Comparison of ENCODE assay signal across 18 mouse cellular contexts in the genomic region with DNA sequence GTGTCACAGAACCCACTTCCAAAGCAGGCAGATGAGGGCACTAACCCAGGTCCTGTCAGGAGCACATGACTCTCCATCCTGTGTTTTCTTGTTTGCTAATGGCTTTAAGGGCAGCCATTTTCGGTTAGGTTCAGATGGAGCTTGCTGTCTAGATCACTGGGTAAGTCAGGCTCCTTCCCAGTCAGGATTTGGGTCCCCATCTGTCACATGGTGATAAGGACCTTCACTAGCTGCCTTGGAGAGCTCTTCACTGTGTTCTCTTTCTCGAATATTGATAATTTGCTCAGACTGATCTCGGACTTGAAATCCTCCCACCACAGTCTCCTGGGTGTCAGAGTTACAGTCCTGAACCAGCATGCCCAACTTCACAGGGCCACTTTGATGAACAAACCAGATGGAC. TPM values are rescaled to one million over a fixed set of nuclear protein-coding genes. Genes with fewer than 3 reads are reported as not detected.
DNase-seq lines count a peak whose midpoint lies in the region; ATAC-seq and TF ChIP-seq lines count a peak whose summit lies in the region.
"Had no signal": no experiment of that assay in that cellular context is flagged by ENCODE, and none has a peak within 500 bp of the region (broad histone marks: within the 10 kb centered on the region; RNA-seq: fewer than 3 reads in every experiment).

No protein-coding gene starts in this region.

- DNase-seq in forebrain, embryonic 11.5 days (ENCODE audit: low spot score), result no peak
- peak; percentile 56 for DNase-seq in c-Kit-positive CD71-positive TER-119-positive erythroid progenitor cells, embryonic 14.5 days (ENCODE audit: low spot score)
- no peak for DNase-seq in liver, postnatal 0 days
- no peak for DNase-seq in stomach, postnatal 0 days (ENCODE audit: low spot score)
- no peak for DNase-seq in thymus, postnatal 0 days (ENCODE audit: low spot score)
- DNase-seq: gastrocnemius, postnatal 14 days; heart, postnatal 36 days; kidney, postnatal 10 days; lung, postnatal 10 days; spleen, adult 18-20 months; thymus, postnatal 25 days had no signal

- H3K27ac ChIP-seq in forebrain, embryonic 13.5 days, result peak overlapping the region; percentile 42
- H3K27ac ChIP-seq in forebrain, embryonic 11.5 days (ENCODE audit: low read depth, low read length), result no peak overlapping the region
- peak overlapping the region; percentile 2; the same call in 1 of the 2 replicates for H3K27ac ChIP-seq in liver, postnatal 0 days (ENCODE audit: low read depth)
- no peak overlapping the region for H3K27ac ChIP-seq in stomach, postnatal 0 days (replicated peaks)
- H3K27ac ChIP-seq: intestine, embryonic 15.5 days; stomach, embryonic 15.5 days had no signal

- H3K4me1 ChIP-seq in forebrain, embryonic 13.5 days, result peaks cover 98% of the 10 kb centered on the region
- H3K4me1 ChIP-seq in forebrain, embryonic 11.5 days (replicated peaks; ENCODE audit: control insufficient read depth, insufficient read depth, low read length), result peaks cover 23% of the 10 kb centered on the region
- peaks cover 95% of the 10 kb centered on the region for H3K4me1 ChIP-seq in megakaryocyte, embryonic 14.5 days
- H3K4me1 ChIP-seq in liver, postnatal 0 days (ENCODE audit: insufficient read depth), result peaks cover 78% of the 10 kb centered on the region
- H3K4me1 ChIP-seq in stomach, postnatal 0 days (replicated peaks; ENCODE audit: control insufficient read depth, insufficient read depth), result peaks cover 23% of the 10 kb centered on the region

- H3K36me3 ChIP-seq in forebrain, embryonic 13.5 days (ENCODE audit: poor library complexity, severe bottlenecking), result no peaks in the 10 kb centered on the region
- H3K36me3 ChIP-seq in forebrain, embryonic 11.5 days (ENCODE audit: control insufficient read depth, insufficient read depth, low read length), result no peaks in the 10 kb centered on the region
- H3K36me3 ChIP-seq in megakaryocyte, embryonic 14.5 days (replicated peaks; ENCODE audit: low read length), result peaks cover 60% of the 10 kb centered on the region
- H3K36me3 ChIP-seq in liver, postnatal 0 days (replicated peaks; ENCODE audit: insufficient read depth, low read length), result no peaks in the 10 kb centered on the region
- no peaks in the 10 kb centered on the region for H3K36me3 ChIP-seq in stomach, postnatal 0 days (ENCODE audit: control insufficient read depth, insufficient read depth, low read length)
- H3K36me3 ChIP-seq: heart, embryonic 12.5 days; intestine, embryonic 15.5 days; stomach, embryonic 15.5 days had no signal

- no peak overlapping the region for H3K9ac ChIP-seq in forebrain, embryonic 13.5 days
- H3K9ac ChIP-seq in forebrain, embryonic 11.5 days (ENCODE audit: low read length), result no peak overlapping the region
- H3K9ac ChIP-seq in liver, postnatal 0 days (replicated peaks), result no peak overlapping the region
- H3K9ac ChIP-seq in stomach, postnatal 0 days (ENCODE audit: low read length), result no peak overlapping the region
- H3K9ac ChIP-seq: intestine, embryonic 15.5 days; limb, embryonic 13.5 days; stomach, embryonic 15.5 days had no signal

- WGBS in forebrain, embryonic 13.5 days, result 89% methylated on average over 3 of the region's 3 CpGs
- 83% methylated on average over 3 of the region's 3 CpGs for WGBS in forebrain, embryonic 11.5 days
- 53% methylated on average over 3 of the region's 3 CpGs for WGBS in liver, postnatal 0 days (ENCODE audit: insufficient replicate concordance)
- WGBS in stomach, postnatal 0 days, result 68% methylated on average over 3 of the region's 3 CpGs

- no peak overlapping the region for H3K4me2 ChIP-seq in forebrain, embryonic 13.5 days
- H3K4me2 ChIP-seq in forebrain, embryonic 11.5 days (ENCODE audit: low read depth, low read length, severe bottlenecking), result no peak overlapping the region
- H3K4me2 ChIP-seq in liver, postnatal 0 days (ENCODE audit: low read depth, low read length), result no peak overlapping the region
- H3K4me2 ChIP-seq in stomach, postnatal 0 days (replicated peaks; ENCODE audit: low read depth), result no peak overlapping the region
- H3K4me2 ChIP-seq: heart, embryonic 12.5 days; intestine, embryonic 15.5 days; limb, embryonic 13.5 days; stomach, embryonic 15.5 days had no signal

- TF ChIP-seq EP300 in liver, postnatal 0 days (IDR thresholded peaks at IDR 0.05; ENCODE audit: low read depth), result no peak
- no peak for TF ChIP-seq EP300 in stomach, postnatal 0 days (optimal IDR thresholded peaks at IDR 0.05)

- no peak for ATAC-seq in forebrain, embryonic 13.5 days
- no peak for ATAC-seq in forebrain, embryonic 11.5 days (replicated peaks; ENCODE audit: low FRiP score)
- ATAC-seq in megakaryocyte, adult 5-6 weeks (ENCODE audit: poor library complexity, severe bottlenecking), result no peak
- peak; percentile 18; the same call in 1 of the 2 replicates for ATAC-seq in liver, postnatal 0 days
- ATAC-seq in stomach, postnatal 0 days (ENCODE audit: low FRiP score, low TSS enrichment), result no peak
- ATAC-seq: intestine, embryonic 15.5 days had no signal

- no peak overlapping the region for H3K4me3 ChIP-seq in forebrain, embryonic 13.5 days
- no peak overlapping the region for H3K4me3 ChIP-seq in forebrain, embryonic 11.5 days (ENCODE audit: low read depth, low read length)
- peak overlapping the region; percentile 8 for H3K4me3 ChIP-seq in megakaryocyte, embryonic 14.5 days (replicated peaks)
- no peak overlapping the region for H3K4me3 ChIP-seq in liver, postnatal 0 days (ENCODE audit: low read depth, low read length)
- no peak overlapping the region for H3K4me3 ChIP-seq in stomach, postnatal 0 days (ENCODE audit: low read depth, low read length)
- H3K4me3 ChIP-seq: heart, embryonic 12.5 days; intestine, embryonic 15.5 days; limb, embryonic 13.5 days; stomach, embryonic 15.5 days had no signal

- H3K27me3 ChIP-seq in forebrain, embryonic 13.5 days, result no peaks in the 10 kb centered on the region
- no peaks in the 10 kb centered on the region for H3K27me3 ChIP-seq in forebrain, embryonic 11.5 days (ENCODE audit: control insufficient read depth, insufficient read depth, low read length)
- no peaks in the 10 kb centered on the region for H3K27me3 ChIP-seq in megakaryocyte, embryonic 14.5 days (replicated peaks)
- no peaks in the 10 kb centered on the region for H3K27me3 ChIP-seq in liver, postnatal 0 days (ENCODE audit: insufficient read depth, low read length)
- H3K27me3 ChIP-seq in stomach, postnatal 0 days (ENCODE audit: control insufficient read depth, insufficient read depth, low read length), result no peaks in the 10 kb centered on the region
- H3K27me3 ChIP-seq: heart, embryonic 12.5 days; intestine, embryonic 15.5 days; limb, embryonic 13.5 days; stomach, embryonic 15.5 days had no signal

- TF ChIP-seq CTCF in liver, postnatal 0 days (IDR thresholded peaks at IDR 0.05; ENCODE audit: low read depth), result no peak
- no peak for TF ChIP-seq CTCF in stomach, postnatal 0 days (IDR thresholded peaks at IDR 0.05; ENCODE audit: low read depth)

- H3K9me3 ChIP-seq in forebrain, embryonic 13.5 days (replicated peaks), result no peaks in the 10 kb centered on the region
- no peaks in the 10 kb centered on the region for H3K9me3 ChIP-seq in forebrain, embryonic 11.5 days (ENCODE audit: control insufficient read depth, low read length)
- no peaks in the 10 kb centered on the region for H3K9me3 ChIP-seq in megakaryocyte, embryonic 14.5 days
- H3K9me3 ChIP-seq in liver, postnatal 0 days (ENCODE audit: low read length), result no peaks in the 10 kb centered on the region
- H3K9me3 ChIP-seq in stomach, postnatal 0 days (ENCODE audit: control insufficient read depth, low read length), result no peaks in the 10 kb centered on the region
- H3K9me3 ChIP-seq: heart, embryonic 12.5 days; intestine, embryonic 15.5 days; limb, embryonic 13.5 days; stomach, embryonic 15.5 days had no signal

RNA-seq across cellular contexts. Expression of a gene that starts 35.8 kb away (rescaled TPM):
- 57.2 and 61.3 TPM in 2 replicates for polyA plus RNA-seq in forebrain, embryonic 13.5 days (2015; fragmentation: Nextera tagmentation; extraction: Ambion mirVana)
- polyA plus RNA-seq in forebrain, embryonic 11.5 days (2014; fragmentation: Nextera tagmentation; extraction: Ambion mirVana), result 70.1 and 71.2 TPM in 2 replicates
- 18.1 and 54.1 TPM in 2 replicates for polyA plus RNA-seq in megakaryocyte, embryonic 14.5 days (2012; ENCODE audit: insufficient read depth, low replicate concordance)
- total RNA-seq in megakaryocyte, adult 5-6 weeks (2015), result 88.9 and 90.1 TPM in 2 replicates
- 11.4 and 15.6 TPM in 2 replicates for total RNA-seq in megakaryocyte, adult 5-6 weeks (2017)
- 3.6 and 4.3 TPM in 2 replicates for polyA plus RNA-seq in liver, postnatal 0 days (2015; fragmentation: Nextera tagmentation; extraction: Ambion mirVana)
- polyA plus RNA-seq in stomach, postnatal 0 days (2015; fragmentation: Nextera tagmentation; extraction: Ambion mirVana), result 13.0 and 13.8 TPM in 2 replicates
- polyA plus RNA-seq in thymus, postnatal 0 days (2015; fragmentation: Nextera tagmentation; extraction: Ambion mirVana), result 19.9 and 26.4 TPM in 2 replicates

Comparison
In these comparisons a context has a peak if more than half of its experiments do, and no peak if none do; other contexts are left out.
1. H3K27ac ChIP-seq: peak in forebrain, embryonic 13.5 days (single experiment) and liver, postnatal 0 days (single experiment); none in forebrain, embryonic 11.5 days (single experiment) and stomach, postnatal 0 days (single experiment).